Mouse (Mus musculus) layer of hippocampus, adult 11-12 months (tissue): ENCODE measurements at regions not wholly inside any gene's neighbourhood (a gene's known extent, or its start where the extent isn't known, plus 50 kb on each side); places are given as distances from the start of the nearest gene placed in this dataset.

ENCODE experiments used
- DNase-seq: peaks from one replicate; pipeline ENCODE4 v3.0.0; 2022; ENCODE audit warnings: low spot score

DNA sequence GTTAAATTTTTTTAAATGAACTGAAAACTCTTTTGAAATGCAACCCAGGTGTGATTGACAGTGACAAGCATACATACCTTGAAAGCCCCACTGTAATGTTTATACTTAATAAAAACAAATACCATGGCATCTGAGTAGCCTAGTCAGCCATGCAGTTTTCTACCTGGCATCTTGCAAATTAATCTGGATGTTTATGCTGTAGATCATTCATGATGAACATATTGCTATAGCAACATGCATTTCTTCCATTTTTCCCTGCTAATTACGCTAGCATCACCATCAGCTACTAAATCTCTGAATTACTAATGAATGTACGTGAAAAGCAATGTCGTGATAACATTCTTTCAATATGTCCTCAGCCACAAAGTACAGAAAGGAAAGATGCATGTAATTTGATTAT lies 287.4 kb upstream of the Mef2c start:
- no peak for DNase-seq

DNA sequence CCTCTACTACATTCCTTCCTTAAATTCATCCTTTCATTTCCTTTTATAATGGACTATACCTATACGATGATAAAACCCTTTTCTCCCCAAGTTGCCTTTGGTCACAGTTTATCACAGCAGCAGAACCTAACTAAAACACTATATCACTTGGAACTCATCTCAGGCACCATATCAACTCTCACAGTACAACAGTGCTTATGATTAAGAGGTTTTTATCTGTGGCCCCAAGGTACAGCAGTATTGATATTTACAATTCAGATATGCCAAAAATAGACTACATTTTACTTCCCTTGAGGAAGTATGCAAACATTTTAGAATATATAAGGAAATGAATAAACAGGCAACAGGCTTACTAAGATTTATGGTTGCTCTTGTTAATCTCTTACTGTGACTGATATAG lies 251.4 kb upstream of the Mef2c start:
- DNase-seq: no peak

DNA sequence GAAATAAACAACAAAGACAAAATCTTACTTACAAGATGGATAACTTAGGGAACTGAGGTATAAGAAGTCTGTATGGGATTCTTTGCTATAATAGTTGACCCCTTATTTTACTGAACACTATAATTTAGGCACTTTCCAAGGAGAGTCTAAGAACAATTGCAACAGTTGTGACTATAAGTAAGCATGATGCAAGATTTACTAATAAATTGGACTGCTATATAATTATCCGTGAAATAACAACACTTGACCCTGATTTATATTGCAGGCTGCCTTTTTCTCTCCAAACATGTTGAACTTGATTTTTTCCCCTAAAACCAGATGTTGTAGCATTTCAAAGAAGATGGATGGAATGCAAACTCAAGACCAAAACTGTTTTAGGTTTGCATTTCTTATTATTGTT lies 237.2 kb upstream of the Mef2c start:
- DNase-seq: no peak

DNA sequence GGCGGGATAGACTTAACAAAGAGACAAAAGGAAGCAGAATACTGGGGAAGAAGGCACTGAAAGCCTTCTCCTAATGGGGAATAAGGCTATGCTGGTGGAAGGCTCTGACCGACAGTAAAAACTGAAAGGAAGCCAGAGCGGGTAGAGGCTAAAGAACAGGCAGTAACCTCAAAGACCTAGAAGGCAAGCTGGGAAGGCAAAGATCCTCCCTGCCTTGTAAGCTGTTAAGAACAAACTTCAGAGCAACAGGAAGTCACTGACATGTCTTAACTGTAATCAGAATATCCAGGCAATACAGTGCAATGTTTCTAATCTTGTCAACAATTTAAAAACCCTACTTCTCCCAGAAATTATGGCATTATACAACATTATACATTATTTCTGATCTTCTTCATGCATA lies 235.2 kb upstream of the Mef2c start:
- DNase-seq: no peak

DNA sequence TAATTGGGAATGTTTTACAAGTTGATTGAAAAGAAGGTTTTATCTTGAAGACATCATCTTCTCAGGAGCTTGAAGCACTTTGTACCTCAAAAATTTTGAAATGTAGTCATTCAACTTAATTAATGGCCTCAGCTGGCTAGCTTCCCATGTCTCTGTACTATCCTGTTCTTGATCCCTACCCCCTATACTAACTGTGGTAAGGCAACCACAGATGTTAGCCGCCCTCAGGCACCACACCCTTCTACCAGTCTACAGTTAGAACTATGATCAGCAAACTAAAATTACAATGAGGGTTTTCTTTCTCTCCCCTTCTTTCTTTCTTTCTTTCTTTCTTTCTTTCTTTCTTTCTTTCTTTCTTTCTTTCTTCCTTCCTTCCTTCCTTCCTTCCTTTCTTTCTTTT lies 225.1 kb upstream of the Mef2c start:
- DNase-seq: no peak

DNA sequence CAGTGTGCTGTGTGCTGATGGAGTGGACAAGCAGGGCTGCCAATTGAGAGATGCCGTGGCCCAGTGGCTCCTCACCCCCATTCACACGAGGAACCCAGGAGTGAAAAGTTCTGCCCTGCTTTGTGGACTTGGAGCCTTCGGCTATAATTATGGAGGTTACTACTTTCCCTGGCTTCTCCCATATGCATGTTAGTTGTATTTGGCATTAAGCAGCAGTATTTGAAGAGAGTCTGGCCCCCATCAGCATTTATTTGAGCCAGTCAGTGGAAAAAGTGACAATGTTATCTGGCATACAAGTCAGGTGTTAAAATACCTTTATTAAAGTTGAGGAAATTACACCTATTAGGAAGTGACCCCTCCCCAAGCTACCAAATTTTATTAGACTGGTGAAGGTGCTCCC lies 196.1 kb upstream of the Mef2c start:
- DNase-seq: no peak

DNA sequence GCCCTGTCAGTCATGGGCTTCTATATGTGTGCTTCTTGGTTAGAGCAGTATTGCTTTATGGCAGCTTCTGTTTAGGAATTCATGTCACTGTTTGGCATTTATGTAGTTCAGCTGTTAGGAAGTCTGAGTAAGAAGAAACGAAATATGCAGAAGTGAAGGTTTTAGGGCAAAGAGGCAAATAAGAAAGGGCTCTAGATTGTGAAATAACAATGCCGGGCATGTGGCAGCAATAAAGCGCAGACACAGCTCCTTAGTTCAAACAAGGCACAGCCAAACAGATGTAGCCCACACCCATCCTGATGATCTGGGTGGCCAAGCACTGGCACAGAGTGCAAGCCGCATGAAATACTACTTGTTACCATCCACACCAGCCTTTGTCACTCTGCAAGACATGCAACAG lies 175.3 kb upstream of the Mef2c start:
- no peak for DNase-seq

DNA sequence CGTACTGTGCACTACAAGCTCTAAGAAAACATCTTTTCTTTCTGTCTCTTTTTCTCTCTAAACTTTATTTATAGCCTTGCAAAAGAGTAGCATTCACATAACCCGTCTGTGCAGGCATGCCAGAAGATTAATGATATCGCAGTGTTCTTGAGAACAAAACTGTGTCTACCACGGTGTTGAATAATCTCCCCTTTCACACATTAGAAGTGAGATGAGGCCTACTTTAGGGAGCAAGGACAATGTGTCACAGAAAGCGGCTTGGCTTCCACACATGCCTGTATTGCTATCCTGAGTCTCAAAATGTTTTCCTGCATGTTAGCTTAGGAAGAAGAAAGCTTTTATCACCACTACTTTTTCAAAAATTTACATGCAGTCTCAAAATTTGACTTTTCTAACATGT lies 170.1 kb upstream of the Mef2c start:
- DNase-seq: no peak

DNA sequence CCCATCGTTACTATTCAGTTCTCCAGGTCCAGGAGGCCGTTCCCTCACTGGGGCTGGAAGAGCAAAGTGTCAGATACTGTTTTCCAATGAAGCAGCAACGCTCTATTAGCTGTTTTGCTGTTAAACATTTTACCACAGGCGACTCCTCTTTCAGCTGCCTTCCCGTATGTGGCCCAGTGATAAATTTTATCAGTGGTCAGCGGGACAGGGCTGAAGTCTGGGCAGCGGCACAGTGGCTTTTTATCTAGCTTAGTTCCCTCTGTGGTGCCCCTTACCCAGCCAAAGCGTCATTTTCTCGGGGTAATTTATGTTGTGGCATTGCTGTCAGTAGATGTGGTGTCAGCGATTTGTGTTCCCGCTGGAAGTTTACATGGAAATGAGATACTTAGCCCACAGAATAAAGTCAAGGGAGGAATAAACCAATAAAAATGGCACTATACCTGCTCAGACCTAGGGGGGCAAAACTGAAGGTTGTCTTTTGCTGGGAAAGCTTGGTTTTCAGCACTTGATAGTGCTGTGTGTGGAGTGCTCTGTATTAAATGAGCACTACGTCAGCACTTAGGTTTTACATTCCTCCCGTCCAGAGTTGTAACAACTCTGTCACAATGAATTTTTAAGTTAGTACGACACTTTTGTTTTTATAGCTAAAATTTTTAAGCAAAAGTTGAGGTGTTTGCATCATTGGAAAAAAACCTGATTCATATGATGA lies 159.1 kb upstream of the Mef2c start:
- DNase-seq: no peak

DNA sequence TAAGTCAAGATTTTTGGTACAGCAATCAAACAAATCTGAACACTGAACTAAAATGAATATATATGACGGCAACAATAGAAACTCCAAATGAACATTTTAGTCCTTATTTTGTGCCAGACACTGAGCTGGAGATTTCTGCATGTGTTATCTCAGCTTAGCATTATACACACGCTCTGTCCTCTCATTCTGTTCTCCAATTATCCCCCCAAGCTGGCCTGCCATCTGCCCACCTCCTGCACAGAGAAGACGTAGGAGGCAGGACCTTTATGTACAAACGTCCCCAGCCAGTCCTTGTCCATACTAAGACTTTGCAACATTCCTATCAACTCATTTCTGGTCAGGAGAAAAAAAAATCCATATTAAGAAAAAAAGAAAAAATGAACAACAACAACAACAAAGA lies 148.5 kb upstream of the Mef2c start:
- peak; percentile 36 for DNase-seq

DNA sequence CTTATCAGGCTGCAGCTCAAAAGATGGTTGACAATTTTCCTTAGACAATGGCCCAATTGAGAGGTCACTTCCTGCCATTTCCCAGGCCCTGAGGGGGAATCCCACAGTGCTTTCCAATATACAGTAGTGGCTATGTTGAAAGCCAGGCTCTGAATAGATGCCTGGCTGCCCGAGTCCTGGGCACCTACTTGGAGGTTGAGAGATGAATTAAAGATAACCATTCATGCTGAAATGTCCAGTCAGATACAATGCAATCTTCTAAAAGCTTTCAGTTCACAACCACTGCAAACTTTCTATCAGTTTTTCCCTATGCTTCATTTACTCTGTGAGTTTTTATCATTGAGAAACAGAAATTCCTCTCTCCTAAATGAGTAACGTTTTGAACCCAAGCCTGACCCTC lies 143.3 kb upstream of the Mef2c start:
- no peak for DNase-seq

DNA sequence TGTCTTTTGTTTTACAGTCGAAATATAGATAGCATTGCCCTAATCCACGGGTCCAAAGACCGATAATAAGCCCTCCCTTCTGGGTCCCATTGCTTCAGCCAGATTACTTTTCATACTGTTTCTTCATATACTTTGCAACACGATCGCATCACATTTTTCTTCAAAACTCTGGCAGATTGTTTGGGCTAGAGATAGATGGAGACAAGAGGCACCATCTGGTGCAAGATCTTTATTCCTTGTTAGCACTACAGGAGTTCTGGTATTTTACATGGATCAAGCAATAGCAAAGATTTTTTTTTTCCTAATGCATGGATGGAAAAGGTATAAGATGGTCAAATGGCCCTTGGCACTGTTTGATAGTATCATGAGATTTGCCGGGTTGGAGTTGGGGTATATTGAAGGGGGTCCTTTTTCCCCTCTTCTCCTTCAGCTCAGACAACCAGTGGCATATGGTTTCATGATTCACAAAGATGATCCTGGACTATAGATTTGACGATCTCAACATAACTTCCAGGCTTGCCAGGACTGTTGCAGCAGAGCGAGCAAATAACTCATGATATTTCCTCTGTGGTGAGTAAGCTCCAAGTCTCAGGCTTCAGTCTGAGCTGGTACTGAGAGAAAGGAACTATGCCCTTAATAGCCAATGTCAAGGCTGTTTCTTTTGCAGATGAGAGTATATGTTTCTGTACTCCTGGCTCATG lies 127.6 kb upstream of the Mef2c start:
- peak; percentile 21 for DNase-seq

DNA sequence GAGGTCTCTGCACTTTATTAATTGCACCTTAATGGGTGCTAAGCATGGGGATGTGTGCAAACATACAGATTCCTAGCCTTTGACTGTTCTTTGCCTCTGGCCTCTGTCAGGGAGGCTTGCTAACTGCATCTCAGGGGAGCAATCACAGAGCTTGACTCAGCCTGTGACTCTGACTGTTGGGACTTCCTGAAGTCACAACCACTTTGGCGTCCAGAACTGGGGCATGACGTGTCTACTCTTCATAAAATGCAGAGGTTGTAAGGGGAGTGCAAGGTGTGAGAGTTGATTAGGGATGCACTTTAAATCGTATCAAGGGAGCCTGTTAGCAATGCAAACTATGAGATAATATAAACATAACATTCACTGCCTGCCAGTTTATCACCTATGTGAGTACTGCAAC lies 125.2 kb upstream of the Mef2c start:
- no peak for DNase-seq

DNA sequence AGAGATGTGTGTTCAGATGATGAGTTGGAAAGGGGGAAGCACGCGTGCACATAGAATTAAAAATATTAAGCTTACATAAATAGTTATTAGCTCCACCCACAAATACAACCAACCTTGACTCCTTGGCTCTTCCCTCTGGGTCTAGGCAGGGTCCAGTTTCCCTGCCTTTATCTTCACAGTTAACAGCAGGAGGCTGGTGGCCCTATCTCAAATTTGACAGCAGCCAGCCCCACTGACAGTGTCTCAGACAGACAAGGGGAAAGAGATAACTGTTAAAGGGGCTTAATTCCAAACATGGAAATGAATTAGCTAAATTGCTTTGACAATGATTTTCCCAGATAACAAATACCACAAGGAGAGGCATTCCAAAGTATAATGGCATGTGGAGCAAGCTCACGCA lies 121.2 kb upstream of the Mef2c start:
- no peak for DNase-seq

DNA sequence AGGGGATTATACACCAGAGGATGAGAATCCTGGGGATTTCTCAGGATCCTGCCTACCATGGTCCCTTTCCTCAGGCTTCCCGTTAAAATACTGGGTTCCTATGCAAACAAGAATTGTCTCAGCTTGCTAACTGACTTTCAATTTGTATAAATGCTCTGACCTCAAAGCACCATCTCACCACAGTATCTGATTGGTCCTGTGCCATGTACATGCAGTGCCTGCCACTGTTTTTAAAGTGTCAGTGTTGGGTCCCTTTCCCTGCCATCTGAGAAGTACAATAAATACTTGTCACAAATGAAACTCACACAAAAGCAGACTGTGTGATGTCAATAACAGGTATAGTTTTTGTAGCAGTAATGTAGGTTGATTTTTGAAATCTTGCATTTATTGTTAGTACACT lies 109.1 kb upstream of the Mef2c start:
- DNase-seq: no peak

DNA sequence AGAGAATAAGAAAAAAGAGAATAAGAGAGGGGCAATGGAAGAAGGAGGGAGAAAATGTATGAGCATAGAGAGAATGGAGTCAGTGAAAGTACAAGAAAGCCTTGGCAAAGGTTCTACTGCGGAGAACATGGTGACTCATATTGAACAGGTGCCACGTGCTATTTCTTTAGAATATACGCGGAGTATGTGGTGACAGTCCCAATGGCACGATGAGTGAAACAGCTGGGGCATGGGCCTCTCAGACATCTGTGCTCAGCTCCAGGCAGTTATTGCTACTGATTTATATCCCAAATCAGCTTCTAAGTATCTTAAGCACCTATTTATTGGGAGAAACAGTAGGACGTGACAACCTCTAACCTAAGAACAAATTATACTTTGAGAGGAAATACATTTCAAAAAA lies 104.5 kb upstream of the Mef2c start:
- DNase-seq: no peak

DNA sequence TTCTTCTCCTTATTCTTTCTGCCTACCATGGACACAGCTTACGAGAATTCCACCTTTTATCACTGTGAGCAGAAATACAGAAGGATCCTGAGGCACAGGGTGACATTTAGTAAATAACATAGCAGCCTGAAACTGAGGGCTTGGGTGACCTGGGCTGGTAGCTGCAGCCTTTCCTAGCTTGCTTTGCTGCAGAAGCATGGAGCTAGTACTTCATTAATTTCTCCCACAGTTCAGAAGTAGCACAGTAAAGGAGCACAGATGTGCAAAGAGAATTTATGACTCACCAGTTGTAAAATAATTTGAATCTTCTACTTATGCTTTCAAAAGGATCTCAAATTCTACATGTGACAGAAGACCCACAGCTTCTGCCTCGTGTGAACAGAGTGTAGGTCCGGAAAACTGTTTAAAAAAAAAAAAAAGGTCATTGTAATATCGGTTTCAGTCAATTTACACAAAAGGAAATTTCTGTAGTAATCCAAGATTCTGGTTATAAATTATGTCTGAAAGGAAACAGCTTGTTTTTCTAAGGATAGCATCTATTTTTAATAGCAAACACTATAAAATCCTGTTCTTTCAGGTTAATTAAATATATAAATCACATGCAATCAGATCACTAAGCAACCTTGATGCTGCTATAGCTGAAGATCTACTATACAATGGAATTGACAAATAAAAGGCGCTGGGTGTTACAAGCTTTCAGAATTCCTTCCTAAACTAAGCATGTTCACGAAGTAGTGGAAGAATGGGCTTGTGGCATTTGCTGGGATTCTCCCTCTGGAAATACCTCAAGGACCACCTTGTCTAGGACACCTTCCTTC lies 64.0 kb upstream of the Mef2c start:
- no peak for DNase-seq

DNA sequence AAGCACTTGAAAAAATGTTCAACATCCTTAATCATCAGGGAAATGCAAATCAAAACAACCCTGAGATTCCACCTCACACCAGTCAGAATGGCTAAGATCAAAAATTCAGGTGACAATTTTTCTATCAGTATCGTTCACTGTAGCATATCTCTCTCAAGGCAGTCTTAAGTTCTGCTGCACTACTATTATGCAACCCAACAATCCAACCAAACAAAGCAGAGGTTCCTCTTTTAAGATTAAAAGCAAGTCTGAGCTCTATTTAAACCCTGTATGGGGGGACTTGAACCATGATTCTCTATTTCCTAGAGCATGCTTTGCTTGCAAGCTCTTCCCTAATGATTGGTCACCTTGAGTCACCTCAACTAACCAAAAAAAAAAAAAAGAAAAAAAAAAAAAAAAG lies 59.6 kb upstream of the Mef2c start:
- no peak for DNase-seq

DNA sequence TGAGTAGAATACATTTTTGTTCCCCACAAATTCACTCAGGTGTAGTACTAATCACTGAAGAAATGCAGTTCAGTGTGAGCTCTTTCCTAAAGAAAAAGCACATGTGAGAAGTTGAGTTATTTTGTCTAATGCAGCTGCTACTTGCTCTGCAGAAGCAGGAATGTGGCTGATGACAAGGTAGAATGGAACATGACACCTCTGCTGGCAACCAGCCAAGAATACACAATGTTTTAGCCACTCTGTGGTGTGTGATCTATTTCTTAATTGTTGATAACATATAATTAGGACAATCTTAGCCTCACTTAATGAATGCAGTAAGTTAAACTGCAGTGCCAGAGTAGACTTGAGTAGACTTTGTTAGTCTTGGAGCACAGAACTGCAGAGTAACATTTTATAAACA lies 53.0 kb upstream of the Mef2c start:
- DNase-seq: no peak

DNA sequence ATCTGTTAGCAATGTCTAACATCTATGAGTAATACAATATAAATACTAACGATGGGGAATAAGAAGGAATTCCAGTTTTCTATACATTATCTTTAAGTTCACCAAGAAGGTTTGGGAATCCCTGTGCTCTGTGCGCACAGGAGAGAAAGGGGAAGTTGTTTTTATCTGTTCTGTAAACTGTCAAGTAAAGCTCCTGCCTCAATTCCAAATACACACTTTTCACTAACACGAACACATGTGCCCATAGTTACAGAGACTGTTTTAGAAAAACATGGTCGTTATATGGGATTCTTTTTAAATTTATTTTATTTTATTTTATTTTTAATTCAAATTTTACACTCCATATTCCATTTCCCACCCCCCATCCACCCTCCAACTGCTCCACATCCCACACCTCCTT lies 50.8 kb upstream of the Mef2c start:
- DNase-seq: no peak
